Mouse (Mus musculus) limb, embryonic 12.5 days (tissue): ENCODE data around the gene Zfp12. TPM values are rescaled to one million over a fixed set of nuclear protein-coding genes. Genes with fewer than 3 reads are reported as not detected.
A peak's percentile ranks its signal among the peaks of the same experiment; 100 is the strongest.

ENCODE experiments used
- ATAC-seq: fragments of 200-750 bp; cut with Nextera tagmentation; 2 replicates; pipeline ENCODE4 v1.8.0; 2017; ENCODE audit warnings: low read depth, moderate TSS enrichment; ENCODE audit not compliant: insufficient number of reproducible peaks, insufficient read depth, low FRiP score, low TSS enrichment
- H3K27ac ChIP-seq: fragments of 300-500 bp; sonication (generic); 2 replicates; pipeline ENCODE4 v1.5.1; 2016; ENCODE audit warnings: mild to moderate bottlenecking, moderate library complexity
- H3K27me3 ChIP-seq: fragments of 300-500 bp; sonication (generic); 2 replicates; pipeline ENCODE4 v1.6.1; 2016; ENCODE audit warnings: mild to moderate bottlenecking, moderate library complexity
- H3K36me3 ChIP-seq: fragments of 300-500 bp; sonication (generic); 2 replicates; pipeline ENCODE4 v1.6.1; 2016; ENCODE audit warnings: mild to moderate bottlenecking, moderate library complexity
- H3K4me1 ChIP-seq: fragments of 300-500 bp; sonication (generic); replicated peaks from 2 replicates; pipeline ENCODE4 v1.6.1; 2016
- H3K4me2 ChIP-seq: fragments of 300-500 bp; sonication (generic); 2 replicates; pipeline ENCODE4 v1.6.1; 2016; ENCODE audit warnings: mild to moderate bottlenecking, moderate library complexity
- H3K4me3 ChIP-seq: fragments of 300-500 bp; sonication (generic); replicated peaks from 2 replicates; pipeline ENCODE4 v1.5.1; 2016; ENCODE audit warnings: mild to moderate bottlenecking
- H3K9ac ChIP-seq: fragments of 300-500 bp; sonication (generic); replicated peaks from 2 replicates; pipeline ENCODE4 v1.6.1; 2016; ENCODE audit warnings: mild to moderate bottlenecking, moderate library complexity
- H3K9me3 ChIP-seq: fragments of 300-500 bp; sonication (generic); 2 replicates; pipeline ENCODE4 v1.6.1; 2016; ENCODE audit warnings: mild to moderate bottlenecking, moderate library complexity
- WGBS: fragments of 180-500 bp; shearing (Covaris S2); methylation state at CpG from one replicate; pipeline ENCODE4 v1.1.7; 2016; 5-methylcytosine and 5-hydroxymethylcytosine counted together
- polyA plus RNA-seq: library from polyadenylated mRNA; unstranded; fragments of >200 nt; fragmentation: Nextera tagmentation; extraction: Ambion mirVana; gene quantifications from 2 replicates; pipeline ENCODE4 v1.2.1, GENCODE M21; 2016

Zfp12 gene
- polyA plus RNA-seq, 1 experiment from 2014 or later: 25.1 TPM

GRCm38 (mm10) chr5:143244926-143245325 lies 10.0 kb downstream of the Zfp12 start:
- no peaks in the 10 kb centered on the region for H3K4me1 ChIP-seq
- H3K27ac ChIP-seq: no peak overlapping the region
- no peak overlapping the region for H3K4me3 ChIP-seq
- H3K27me3 ChIP-seq: peaks cover 3% of the 10 kb centered on the region
- H3K4me2 ChIP-seq: no peak overlapping the region
- H3K36me3 ChIP-seq: peaks cover 100% of the 10 kb centered on the region
- no peak overlapping the region for H3K9ac ChIP-seq
- WGBS: 96% methylated on average over 26 of the region's 26 CpGs
- H3K9me3 ChIP-seq: no peaks in the 10 kb centered on the region
- ATAC-seq: no peak

- Histone ChIP-seq H3K4me3 (no peak overlapping the region), H3K4me1 (peaks cover 25% of the 10 kb centered on the region), H3K9ac (no peak overlapping the region), H3K9me3 (no peaks in the 10 kb centered on the region), H3K36me3 (peaks cover 82% of the 10 kb centered on the region), H3K27ac (no peak overlapping the region), H3K27me3 (peaks cover 73% of the 10 kb centered on the region), H3K4me2 (no peak overlapping the region)
- ATAC-seq: no peak
- WGBS: 49% methylated on average over 6 of the region's 6 CpGs
Observed at GRCm38 (mm10) chr5:143252039-143252438, 17.1 kb downstream of the Zfp12 start.

- ATAC-seq: no peak
- no peak overlapping the region for H3K9ac ChIP-seq
- H3K27ac ChIP-seq: no peak overlapping the region
- WGBS: 8% methylated on average over 18 of the region's 18 CpGs
- peak overlapping the region; percentile 46 for H3K4me3 ChIP-seq
- H3K36me3 ChIP-seq: peaks cover 82% of the 10 kb centered on the region
- peaks cover 25% of the 10 kb centered on the region for H3K4me1 ChIP-seq
- peaks cover 80% of the 10 kb centered on the region for H3K27me3 ChIP-seq
- peak overlapping the region; percentile 80 for H3K4me2 ChIP-seq
- H3K9me3 ChIP-seq: no peaks in the 10 kb centered on the region
Observed at GRCm38 (mm10) chr5:143252791-143253185, 17.8 kb downstream of the Zfp12 start.

- no peak for ATAC-seq
- peaks cover 81% of the 10 kb centered on the region for H3K36me3 ChIP-seq
- WGBS: under 1% methylated on average over 103 of the region's 103 CpGs
Observed at GRCm38 (mm10) chr5:143253186-143253880, 18.4 kb downstream of the Zfp12 start.

GRCm38 (mm10) chr5:143253881-143254486 lies 19.0 kb downstream of the Zfp12 start:
- H3K9ac ChIP-seq: peak overlapping the region; percentile 50
- no peak for ATAC-seq
- H3K27me3 ChIP-seq: peaks cover 89% of the 10 kb centered on the region

More at GRCm38 (mm10) chr5:143253186-143253880, 18.4 kb downstream of the Zfp12 start:
- Histone ChIP-seq H3K9me3 (no peaks in the 10 kb centered on the region), H3K9ac (peak overlapping the region; percentile 50), H3K27ac (no peak overlapping the region), H3K4me1 (peaks cover 25% of the 10 kb centered on the region), H3K4me2 (peak overlapping the region; percentile 80), H3K27me3 (peaks cover 86% of the 10 kb centered on the region), H3K4me3 (peak overlapping the region; percentile 46)

GRCm38 (mm10) chr5:143254487-143255130 lies 19.6 kb downstream of the Zfp12 start:
- Histone ChIP-seq H3K4me2 (peak overlapping the region; percentile 80), H3K4me1 (peaks cover 25% of the 10 kb centered on the region), H3K9ac (peak overlapping the region; percentile 31), H3K27me3 (peaks cover 89% of the 10 kb centered on the region), H3K36me3 (peaks cover 78% of the 10 kb centered on the region), H3K4me3 (peak overlapping the region; percentile 46), H3K9me3 (no peaks in the 10 kb centered on the region), H3K27ac (no peak overlapping the region)
- 4% methylated on average over 66 of the region's 66 CpGs for WGBS
- no peak for ATAC-seq

More at GRCm38 (mm10) chr5:143253881-143254486, 19.0 kb downstream of the Zfp12 start:
- H3K9me3 ChIP-seq: no peaks in the 10 kb centered on the region
- peaks cover 25% of the 10 kb centered on the region for H3K4me1 ChIP-seq
- WGBS: 3% methylated on average over 81 of the region's 81 CpGs
- peaks cover 78% of the 10 kb centered on the region for H3K36me3 ChIP-seq
- no peak overlapping the region for H3K27ac ChIP-seq
- peak overlapping the region; percentile 46 for H3K4me3 ChIP-seq
- peak overlapping the region; percentile 80 for H3K4me2 ChIP-seq

- Histone ChIP-seq H3K27me3 (peaks cover 84% of the 10 kb centered on the region), H3K4me2 (0 out of 2 replicates have a peak overlapping the region, but pooled peaks have one; percentile 80), H3K36me3 (peaks cover 80% of the 10 kb centered on the region), H3K9me3 (no peaks in the 10 kb centered on the region), H3K27ac (no peak overlapping the region), H3K9ac (peak overlapping the region; percentile 31; the same call in 1 of the 2 replicates), H3K4me3 (peak overlapping the region; percentile 46; the same call in 1 of the 2 replicates), H3K4me1 (peaks cover 25% of the 10 kb centered on the region)
- WGBS: 14% methylated on average over 24 of the region's 24 CpGs
- no peak for ATAC-seq
Observed at GRCm38 (mm10) chr5:143255131-143255519, 20.2 kb downstream of the Zfp12 start.

- Histone ChIP-seq H3K9ac (no peak overlapping the region), H3K27ac (no peak overlapping the region), H3K4me1 (peaks cover 25% of the 10 kb centered on the region), H3K36me3 (peaks cover 87% of the 10 kb centered on the region), H3K4me3 (no peak overlapping the region), H3K27me3 (peaks cover 79% of the 10 kb centered on the region), H3K9me3 (no peaks in the 10 kb centered on the region), H3K4me2 (no peak overlapping the region)
- ATAC-seq: no peak
- WGBS: 73% methylated on average over 5 of the region's 5 CpGs
Observed at GRCm38 (mm10) chr5:143255802-143256201, 20.8 kb downstream of the Zfp12 start.

GRCm38 (mm10) chr5:143261636-143262035 lies 26.7 kb downstream of the Zfp12 start:
- Histone ChIP-seq H3K9ac (no peak overlapping the region), H3K4me2 (no peak overlapping the region), H3K27me3 (peaks cover 20% of the 10 kb centered on the region), H3K9me3 (no peaks in the 10 kb centered on the region), H3K27ac (no peak overlapping the region), H3K4me3 (no peak overlapping the region), H3K36me3 (peaks cover 78% of the 10 kb centered on the region), H3K4me1 (no peaks in the 10 kb centered on the region)
- ATAC-seq: no peak
- 93% methylated on average over 8 of the region's 8 CpGs for WGBS

GRCm38 (mm10) chr5:143264689-143265088 lies 29.7 kb downstream of the Zfp12 start:
- ATAC-seq: no peak
- 90% methylated on average over 10 of the region's 10 CpGs for WGBS
- H3K9me3 ChIP-seq: no peaks in the 10 kb centered on the region
- no peaks in the 10 kb centered on the region for H3K27me3 ChIP-seq
- no peak overlapping the region for H3K4me2 ChIP-seq
- peaks cover 51% of the 10 kb centered on the region for H3K36me3 ChIP-seq
- no peak overlapping the region for H3K9ac ChIP-seq
- no peak overlapping the region for H3K27ac ChIP-seq
- peaks cover 9% of the 10 kb centered on the region for H3K4me1 ChIP-seq
- no peak overlapping the region for H3K4me3 ChIP-seq

- ATAC-seq: no peak
- 41% methylated on average over 1 of the region's 1 CpGs for WGBS
Observed at GRCm38 (mm10) chr5:143265409-143265808, 30.4 kb downstream of the Zfp12 start.

More at GRCm38 (mm10) chr5:143265409-143265808, 30.4 kb downstream of the Zfp12 start:
- Histone ChIP-seq H3K4me1 (peaks cover 13% of the 10 kb centered on the region), H3K4me3 (no peak overlapping the region), H3K9ac (no peak overlapping the region), H3K27me3 (no peaks in the 10 kb centered on the region), H3K27ac (no peak overlapping the region), H3K4me2 (no peak overlapping the region), H3K36me3 (peaks cover 44% of the 10 kb centered on the region), H3K9me3 (no peaks in the 10 kb centered on the region)
